Mouse (Mus musculus): ENCODE measurements at regions not wholly inside any gene's neighbourhood (a gene's known extent, or its start where the extent isn't known, plus 50 kb on each side); places are given as distances from the start of the nearest gene placed in this dataset.
A peak's percentile ranks its signal among the peaks of the same experiment; 100 is the strongest.

DNA sequence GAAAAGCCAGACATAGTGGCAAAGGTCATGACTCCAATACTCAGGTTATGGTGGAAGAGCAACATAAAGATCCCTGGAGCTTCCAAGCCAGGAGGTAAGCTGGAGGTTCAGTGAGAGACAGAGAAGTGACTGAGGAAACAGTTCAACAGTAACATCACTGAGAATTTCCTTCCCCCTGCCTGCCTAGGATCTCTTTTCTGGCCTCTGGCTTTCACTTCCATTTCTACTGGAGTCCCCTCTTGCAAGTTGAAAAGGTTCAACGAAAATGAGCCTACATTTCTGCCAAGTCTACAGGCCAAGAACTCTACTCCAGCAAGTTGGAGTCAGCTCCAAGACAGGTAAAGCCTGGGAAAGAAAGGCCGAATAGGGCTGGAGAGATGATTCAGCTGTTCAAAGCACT, 293.0 kb downstream of the Epha4 start:
- no peak for DNase-seq

DNA sequence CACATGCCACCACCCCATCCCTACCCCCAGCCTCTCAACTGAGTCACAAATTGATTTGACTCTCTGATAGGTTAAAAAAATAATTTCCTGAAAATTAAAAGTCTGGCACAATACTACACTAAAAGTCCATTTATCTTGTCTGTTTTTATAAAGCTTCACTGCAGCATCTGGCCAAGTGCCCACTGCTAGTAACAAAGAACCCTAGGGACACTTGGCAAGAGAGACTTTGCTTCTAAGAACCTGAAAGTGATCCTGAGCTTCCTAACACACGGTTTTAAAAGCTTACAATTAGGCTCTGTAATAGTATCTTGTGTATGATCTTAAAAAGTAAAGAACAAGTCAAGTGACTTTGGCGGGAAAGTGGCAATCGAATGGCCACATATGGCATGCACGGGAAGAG, 288.3 kb downstream of the Epha4 start:
- peak; percentile 41 for DNase-seq

DNA sequence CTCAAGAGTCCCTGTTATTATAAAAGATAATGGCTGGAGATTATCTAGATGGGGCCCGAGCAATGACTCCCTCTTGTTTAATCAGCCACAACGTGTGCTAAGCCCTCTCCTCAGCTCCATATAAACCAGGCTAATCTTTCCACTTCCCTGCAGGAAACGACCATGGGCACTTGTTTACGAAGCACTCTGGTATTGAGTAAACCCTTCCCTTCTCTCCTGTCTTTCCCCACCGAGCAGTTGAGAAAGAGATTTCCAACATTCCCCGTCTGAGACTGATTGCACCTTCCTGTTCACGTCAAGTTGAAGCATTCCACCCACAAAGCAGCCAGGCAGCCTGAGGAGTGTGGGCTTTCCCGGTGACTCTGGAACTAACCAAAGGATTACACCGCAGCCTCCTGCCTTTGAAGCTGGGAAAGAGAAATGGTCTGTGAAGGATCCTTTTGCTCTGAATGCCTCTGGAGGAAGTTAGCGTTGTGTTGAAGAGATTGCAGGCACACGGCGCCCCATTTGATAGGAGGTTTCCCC, 287.8 kb downstream of the Epha4 start:
- DNase-seq: peak; percentile 56

DNA sequence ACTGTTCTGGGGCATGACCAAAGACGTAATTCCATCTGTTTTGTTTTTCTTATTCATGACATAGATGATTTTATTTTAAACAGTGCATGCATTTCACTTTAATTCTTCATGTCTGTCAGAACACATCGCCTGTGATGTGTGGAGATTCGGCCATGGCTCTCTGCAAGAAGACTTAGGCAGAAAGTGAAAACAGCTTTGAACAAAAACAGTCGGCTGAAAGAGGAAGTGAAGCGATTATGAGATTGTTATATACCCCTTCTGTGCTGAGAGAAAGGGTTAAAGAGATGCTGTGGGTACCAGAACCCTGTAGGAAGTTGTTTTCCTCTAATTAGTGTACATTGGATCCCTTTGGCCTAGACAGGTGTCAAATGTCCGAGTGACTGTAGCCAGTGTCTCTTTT, 287.1 kb downstream of the Epha4 start:
- no peak for DNase-seq

DNA sequence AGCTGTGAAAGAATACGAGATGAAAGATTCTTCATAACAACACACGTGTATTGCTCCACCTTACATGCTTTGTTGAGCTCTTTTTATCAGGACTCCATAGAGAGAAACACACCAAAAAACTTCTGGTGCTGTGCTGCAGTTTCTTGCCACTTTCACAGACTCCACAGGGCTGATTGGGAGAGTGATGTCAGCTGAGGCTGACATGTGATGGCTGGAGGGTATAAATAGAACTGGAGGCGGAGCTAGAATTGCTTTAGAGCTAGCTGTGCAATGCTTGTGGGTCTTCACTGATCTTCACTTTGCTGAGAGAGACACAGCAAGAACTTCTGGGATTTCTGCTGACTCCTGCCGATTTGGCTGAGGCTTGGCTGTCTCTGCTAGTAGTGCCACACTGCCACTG, 285.3 kb downstream of the Epha4 start:
- DNase-seq: no peak

DNA sequence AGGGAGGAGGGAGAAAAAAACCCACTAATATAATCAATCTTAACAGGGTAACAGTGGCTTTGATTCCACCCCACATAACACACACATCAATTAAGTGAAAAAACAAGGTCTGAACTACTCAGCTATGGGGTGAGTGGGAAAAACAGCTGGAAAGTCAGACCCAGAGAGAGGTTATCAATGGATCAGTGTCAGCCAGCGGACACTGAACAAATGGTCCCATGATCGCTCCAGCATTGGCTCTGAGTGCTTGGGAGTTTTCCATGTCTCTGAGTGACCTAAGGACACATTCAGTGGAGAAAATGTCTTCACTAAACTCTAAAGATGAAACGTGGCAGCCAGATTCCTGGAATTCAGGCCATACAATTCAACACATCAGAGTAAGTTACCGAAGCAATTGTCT, 281.9 kb downstream of the Epha4 start:
- DNase-seq: no peak

DNA sequence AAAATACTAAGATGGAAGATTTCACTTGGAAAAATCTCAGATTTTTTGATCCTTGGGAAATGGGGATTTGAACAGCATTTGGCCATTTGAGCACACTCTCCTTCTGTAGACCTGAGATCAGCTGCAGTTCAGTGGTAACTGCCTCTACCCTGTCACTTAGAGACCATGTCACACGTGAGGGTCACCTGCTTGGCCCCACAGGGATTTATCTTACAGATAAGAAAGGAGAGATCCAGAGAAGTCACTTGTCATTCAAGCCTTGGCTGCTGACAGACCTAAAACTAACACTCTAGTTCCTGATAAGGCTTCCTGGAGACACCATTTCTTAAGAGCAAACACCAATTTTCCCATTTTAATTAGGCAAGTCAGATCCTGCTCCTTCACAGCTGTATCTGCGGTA, 270.2 kb downstream of the Epha4 start:
- no peak for DNase-seq

DNA sequence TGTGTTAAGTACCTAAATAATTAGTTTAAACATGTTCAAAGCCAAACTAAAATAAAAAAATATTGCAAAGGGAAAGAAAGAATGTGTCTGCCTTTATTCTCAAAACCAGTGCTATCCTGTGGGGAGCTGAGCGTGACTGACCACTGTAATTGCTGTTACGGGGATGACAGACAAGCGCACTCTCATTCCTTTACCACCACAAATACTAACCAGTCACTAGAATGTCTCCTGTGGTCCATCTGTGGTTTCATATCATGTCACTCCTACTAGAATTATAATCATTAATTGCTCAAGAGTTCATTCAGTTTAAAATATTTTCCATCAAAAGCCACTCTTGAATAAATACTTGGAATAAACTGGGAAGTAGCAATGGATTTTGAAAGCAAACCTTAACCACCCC, 268.8 kb downstream of the Epha4 start:
- no peak for DNase-seq

DNA sequence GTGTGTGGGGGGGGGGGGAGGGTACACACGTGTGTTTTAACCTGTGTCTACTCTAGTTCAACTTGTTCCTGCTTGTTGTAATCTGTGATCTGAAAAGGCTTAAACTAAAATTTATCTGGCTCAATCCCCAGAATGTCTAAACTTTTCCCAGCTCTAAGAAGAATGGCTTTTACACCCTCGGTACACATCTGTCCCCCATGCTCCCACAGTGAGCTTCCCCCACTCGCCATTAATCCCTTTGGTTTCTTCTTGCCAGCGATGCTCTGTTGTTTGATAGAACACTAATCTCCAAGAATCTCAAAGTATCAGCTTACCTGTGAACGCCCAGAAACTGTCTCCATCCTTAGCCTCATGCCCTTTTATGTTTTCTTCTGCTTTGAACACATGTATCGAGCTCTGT, 260.6 kb downstream of the Epha4 start:
- DNase-seq: no peak

DNA sequence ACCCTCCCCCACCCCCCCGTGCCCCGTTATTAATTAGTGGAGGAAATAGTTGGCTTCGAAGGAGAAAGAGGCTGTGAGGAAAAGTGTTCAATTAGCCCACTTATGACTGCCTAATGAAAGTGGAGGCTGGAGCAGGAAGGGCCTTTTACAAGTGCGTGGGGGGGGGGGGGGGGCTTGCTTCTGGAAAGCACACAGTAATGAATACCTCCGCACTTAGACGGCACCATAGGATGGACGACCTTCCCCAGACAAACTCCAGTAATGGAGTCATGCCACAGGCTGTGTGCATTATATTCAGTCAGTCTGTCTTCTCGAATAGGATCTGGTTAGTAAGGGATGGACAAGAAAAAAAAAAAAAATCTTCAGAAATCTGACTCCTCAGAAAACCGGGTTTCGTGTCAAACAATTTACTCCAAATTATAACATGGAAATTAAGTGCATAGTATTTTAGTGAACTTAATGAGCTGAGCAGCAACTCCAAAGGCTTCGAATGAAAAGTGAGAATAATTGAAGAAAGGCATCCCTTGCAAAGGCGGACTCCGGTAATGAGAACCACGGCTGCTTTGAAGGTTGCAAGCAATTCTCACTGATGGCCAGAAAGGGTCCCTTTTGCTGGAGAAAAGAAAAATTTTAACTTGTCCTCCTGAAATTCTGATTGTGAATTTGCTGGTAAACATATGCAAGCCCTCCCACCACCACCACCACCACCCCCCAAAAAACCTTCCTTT, 258.6 kb downstream of the Epha4 start:
- no peak for DNase-seq

DNA sequence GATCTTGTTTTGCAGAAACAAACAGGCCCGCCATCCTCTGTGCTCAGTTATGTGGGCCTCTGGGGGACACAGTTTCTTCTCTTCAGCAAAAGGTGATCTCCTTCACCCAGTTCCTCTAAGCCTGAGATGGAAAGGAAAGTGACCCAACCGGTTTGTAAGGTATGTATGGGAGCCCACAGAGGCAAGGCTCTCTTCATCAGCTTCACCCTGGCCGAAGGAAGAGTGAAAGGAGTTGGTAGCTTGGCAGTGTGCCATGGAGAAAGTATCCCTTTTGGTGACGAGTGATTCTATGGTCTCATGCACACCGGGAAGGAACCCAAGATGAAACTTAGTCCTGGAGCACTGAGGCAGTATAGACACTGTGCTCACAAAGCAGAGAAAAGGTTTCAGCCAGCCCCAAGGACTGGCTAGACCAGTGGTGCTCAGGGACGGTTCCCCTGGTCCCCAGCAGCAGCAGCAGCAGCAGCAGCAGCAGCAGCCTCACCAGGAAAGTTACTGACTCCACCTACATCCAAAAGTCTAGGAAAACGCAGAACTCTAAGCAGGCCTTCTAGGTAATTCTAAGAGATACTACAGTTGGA, 256.1 kb downstream of the Epha4 start:
- DNase-seq: no peak

DNA sequence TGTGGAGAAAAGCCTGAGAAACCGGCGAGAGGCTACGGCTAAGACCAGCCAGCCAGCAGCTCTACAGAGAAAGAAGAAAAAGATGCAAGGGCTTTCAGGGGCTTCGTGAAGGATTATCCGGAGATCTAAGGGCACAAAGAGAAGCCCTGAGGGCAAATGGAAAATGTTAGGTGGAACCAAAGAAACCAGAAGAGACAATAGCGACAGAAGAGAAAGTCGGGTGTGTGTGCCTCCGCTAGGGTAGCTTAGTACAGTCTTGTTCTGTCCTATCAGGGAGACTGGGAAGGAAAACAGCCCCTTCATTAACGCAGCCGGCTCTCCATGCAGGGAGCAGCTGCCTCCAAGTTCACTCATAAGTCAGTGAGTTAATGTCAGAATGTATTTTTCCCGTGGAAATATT, 255.1 kb downstream of the Epha4 start:
- DNase-seq: no peak

DNA sequence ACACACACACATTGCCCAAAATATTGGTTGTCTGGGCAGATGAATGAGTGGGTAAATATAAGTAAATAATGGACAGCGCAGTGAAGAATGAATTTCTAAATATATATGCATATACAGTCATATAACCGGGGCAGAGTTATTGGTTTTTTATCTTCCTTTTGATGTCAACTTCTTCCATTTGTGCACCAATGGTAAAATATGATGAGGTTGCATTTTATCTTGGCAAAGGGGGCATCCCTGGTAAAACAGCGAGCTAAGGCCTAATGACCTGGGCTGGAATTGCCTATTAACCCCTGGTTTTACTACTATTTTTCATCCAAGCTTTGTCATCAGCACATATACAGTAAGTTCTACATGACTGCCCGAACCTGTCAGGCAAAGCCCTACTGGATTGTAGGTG, 253.2 kb downstream of the Epha4 start:
- DNase-seq: no peak

DNA sequence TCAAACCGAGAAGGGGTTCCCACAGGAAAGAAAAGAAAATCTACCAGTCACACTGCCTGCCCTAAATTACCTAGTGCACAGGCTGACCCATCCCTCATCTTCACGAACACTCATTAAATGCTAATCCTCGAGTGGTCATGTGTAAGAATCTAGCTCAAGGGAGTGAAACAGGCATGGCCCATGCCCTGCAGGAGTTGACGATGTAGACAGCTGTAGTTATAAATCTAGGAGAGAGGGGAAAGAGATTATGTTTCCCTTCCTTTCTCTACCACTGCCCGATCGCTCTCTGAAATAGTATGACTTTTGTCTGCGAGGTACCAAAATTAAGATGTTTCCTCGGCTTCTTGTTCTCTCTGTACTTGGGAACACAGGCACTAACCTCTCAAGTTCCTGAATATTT, 249.2 kb downstream of the Epha4 start:
- DNase-seq: no peak

DNA sequence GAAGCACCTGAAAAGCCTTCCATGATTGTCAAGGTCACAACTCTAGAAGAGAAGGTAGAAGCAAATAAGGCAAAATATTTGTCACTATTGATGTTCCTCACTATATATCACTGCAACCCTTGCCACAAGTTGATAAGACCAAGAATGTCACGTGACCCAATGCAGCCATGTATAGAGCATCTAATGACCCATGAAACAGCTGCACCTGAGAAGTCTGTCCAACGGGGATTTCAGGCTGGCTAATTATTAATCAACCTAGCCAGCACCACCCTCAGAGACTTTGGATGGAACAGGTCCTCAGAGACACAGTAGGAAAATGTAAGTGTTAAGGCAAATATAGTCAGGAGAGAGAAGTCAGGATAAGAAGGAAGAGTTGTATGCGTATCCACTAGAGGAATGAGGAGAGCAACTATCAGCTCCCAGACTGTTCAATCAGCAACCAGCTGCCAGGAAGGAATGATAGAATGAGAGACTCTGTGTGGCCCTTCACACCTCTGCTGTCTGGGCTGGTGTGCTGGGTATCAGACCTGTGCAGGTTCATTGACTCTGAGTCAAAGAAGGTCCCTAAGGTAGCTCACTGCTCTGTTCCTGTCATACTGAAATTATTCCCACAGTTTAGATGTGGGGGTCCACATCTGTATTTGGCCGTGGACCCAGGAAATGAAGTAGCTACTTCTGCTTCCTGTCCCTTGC, 247.4 kb downstream of the Epha4 start:
- DNase-seq: no peak

DNA sequence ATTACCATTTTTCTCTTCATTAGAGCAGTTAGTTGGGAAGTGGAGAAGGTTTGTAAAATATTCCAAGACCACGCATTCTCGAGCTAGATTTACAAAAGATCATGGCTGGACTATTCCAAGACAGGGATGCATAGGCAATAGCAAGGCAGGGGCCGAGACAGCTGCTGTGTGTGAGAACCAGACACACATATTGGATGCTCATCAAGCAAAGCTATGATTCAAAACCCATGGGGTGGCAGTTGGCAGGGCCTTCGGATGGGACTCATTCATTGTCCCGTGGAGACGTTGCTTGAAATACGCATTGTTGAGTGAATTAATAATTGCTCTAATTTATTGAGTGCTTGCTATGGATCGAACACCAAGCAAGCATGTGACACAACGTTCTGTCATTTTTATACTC, 239.6 kb downstream of the Epha4 start:
- DNase-seq: no peak

DNA sequence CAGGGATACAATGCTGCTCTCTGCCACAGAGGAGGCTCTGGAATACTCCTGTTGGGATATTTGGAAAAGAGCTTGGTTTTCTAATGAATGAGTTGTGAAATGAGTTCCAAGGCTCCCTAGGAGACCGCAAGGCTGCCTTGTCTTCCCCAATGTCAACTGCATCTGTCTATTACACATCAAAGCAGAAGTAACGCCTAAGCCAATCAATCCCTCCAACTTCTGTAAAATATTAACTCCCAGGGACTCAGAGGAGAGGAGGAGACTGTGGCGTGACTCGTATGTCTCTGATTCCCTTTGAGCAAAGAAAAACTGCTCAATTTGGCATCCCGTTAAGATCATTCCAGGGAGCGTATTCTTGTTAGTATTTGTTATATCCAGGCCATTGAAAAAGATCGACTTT, 235.3 kb downstream of the Epha4 start:
- no peak for DNase-seq

DNA sequence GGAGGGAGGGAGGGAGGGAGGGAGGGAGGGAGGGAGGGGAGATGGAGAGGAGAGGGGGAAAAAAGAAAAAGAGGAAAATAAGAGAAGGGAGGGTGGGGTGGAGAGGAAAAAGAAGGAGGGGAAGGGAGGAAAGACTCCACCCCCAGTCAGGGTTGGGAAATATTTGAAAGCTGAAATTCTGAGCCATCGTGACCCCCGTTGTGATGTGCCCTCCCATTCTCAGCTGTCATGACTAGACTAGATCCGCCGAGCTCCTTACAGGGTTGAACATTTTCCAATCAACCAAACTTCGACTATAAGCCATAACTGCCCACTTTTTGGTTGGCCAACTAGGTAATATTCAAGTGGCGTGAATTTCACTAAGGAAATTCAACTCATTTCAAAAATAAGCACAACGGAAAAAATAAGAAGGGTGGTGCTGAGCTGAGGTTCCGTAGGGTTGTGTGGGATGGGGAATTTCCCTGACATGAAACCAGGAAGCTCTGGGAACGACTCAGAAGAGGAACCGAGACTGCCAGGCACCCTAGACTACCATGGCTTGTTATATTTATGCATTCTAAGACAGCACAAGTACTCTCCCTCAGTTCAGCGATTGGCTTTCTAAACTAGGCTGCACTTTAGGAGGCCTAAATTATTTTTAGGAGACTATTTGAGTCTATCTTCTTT, 234.4 kb downstream of the Epha4 start:
- peak; percentile 2 for DNase-seq

DNA sequence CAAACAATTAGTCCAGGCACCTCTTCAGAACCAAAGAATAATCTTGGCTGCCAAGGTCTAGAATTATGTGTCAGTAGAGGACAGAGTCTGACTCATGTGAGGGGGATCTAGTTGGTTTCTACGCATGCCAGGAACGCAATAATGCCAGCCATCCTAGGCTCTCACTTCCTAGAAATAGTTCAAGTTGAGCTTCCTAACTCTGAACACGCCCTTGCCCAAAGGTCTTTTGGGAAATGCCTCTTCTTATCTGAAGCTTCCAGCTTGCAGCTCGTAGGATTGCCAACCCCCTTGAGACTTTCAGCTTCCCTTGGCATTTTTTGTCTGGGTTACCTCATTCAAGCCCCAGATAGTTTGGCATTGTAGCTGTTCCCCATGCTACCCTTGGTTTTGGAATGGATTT, 233.1 kb downstream of the Epha4 start:
- DNase-seq: no peak

DNA sequence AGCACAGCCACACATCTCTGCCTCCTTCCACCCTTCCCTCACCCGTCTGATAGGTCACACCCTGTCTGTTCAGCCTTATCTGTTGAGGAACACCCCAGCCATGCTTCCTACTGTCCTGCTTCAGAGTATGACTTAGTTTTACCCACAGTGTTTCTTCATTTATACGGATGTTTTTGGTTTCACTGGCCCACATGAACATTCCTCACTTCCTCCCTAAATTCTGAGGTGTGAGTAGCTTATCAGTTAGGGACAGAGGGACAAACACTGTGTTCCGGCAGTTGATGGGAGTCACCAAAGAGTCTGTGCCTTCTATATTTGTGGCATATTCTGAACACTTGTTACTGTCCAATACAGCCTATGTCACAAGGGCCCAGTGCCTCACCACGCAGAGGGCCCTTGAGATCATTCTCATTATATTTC, 216.2 kb downstream of the Epha4 start:
- no peak for DNase-seq

DNA sequence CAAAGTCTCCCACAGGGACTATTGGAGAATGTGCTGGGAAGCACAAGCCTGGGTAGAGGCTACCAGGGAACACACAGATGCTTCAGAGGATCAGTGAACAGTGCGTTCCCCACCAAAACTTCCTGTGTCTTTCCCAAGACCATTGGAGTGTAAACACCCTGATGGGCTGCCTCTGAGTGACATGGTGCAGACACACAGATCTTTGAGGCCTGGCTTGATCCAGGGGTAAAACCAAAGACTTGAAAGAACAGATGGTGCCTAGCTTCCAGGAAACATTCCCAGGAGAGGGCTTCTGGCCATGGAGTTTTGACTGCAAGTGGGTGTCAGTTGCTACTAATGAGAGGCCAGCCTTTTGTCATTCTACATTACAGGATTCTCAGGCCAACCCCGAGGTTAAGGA, 214.1 kb downstream of the Epha4 start:
- no peak for DNase-seq

DNA sequence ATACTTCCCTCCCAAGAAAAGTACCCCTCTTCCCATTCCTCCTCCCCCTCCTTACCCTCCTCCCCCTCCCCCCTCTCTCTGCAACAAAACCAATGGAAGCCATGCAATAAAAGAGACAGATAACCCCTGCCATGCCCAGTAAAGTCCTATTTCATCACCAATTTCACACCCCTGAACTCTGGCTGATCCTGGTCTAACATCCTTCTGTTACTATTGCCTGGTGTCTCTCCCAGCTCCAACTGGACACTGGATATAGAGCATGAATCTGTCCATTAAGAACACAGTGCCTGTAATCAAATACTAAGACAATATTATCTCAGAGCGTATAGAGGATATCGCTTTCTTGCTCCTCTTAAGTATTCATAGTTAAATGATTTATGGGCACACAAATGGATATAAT, 210.1 kb downstream of the Epha4 start:
- no peak for DNase-seq

DNA sequence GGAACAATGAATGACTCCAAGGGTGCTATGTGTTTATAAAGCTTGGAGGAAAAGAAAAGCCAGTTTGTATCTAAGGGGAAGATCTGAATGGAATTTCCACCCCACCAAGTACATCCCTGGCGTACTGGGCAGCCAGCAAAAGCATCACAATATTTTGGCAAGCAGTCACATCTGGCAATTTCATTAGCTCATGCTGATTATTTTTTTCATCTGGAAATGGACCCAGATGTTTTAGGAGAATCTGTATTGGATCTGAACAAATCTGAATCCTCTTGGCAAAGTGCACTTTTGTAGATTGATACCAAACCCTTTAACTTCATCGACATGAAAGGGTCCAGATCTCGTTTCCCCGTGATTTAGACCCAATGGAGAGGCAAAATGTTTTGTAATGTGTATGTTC, 207.1 kb downstream of the Epha4 start:
- no peak for DNase-seq

DNA sequence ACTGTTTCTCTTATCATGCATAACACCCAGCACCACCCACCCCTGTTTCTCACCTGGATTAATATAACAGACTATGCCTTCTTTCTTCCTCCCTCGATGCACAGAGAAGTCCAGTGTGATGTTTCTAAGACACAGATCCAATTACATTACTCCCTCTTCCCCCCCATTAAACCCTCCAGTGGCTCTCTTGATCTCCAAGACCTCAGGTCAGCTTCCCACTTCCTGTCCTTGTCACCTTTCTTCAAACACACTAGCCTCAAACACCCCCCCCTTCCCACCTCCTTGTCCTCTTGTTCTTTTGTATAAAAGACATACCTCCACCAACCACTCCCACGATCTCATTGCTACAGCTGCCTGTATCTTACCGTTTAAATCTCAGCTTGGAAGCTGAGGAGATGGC, 201.8 kb downstream of the Epha4 start:
- no peak for DNase-seq
